Comparison of ENCODE assay signal across 8 mouse cellular contexts in genomic region chr5:41044465-41044864, GRCm38 (mm10).
A peak's percentile ranks its signal among the peaks of the same experiment; 100 is the strongest.
DNase-seq lines count a peak whose midpoint lies in the region; ATAC-seq and TF ChIP-seq lines count a peak whose summit lies in the region.

No protein-coding gene starts in this region.

- H3K9ac ChIP-seq in heart, postnatal 0 days (replicated peaks; ENCODE audit: low read depth, low read length) = no peak overlapping the region
- no peak overlapping the region for H3K9ac ChIP-seq in liver, embryonic 14.5 days (replicated peaks)
- no peak overlapping the region for H3K9ac ChIP-seq in neural tube, embryonic 15.5 days (replicated peaks)

- DNase-seq in ES-CJ7 (ENCODE audit: low read depth, low spot score) = peak; percentile 70
- peak; percentile 29 to 56 for DNase-seq in adrenal gland, adult 18-20 months (ENCODE audit: low spot score in 2 of 2)
- DNase-seq in embryo, embryonic 10.5 days (ENCODE audit: low spot score) = peak; percentile 86
- peak; percentile 53 for DNase-seq in heart, postnatal 0 days (ENCODE audit: low spot score)
- DNase-seq in kidney, postnatal 4 days = peak; percentile 79 to 80
- peak in 1 of 3 experiments; percentile 7 for DNase-seq in liver, embryonic 14.5 days (ENCODE audit: low read depth in 3 of 3, low spot score in 3 of 3)

- peak; percentile 68 for TF ChIP-seq CTCF in heart, postnatal 0 days (IDR thresholded peaks at IDR 0.05; ENCODE audit: low read depth)
- peak; percentile 57 for TF ChIP-seq CTCF in liver, embryonic 14.5 days (IDR thresholded peaks at IDR 0.05; ENCODE audit: low read depth)

- TF ChIP-seq EP300 in heart, postnatal 0 days (IDR thresholded peaks at IDR 0.05; ENCODE audit: low read depth) = no peak
- TF ChIP-seq EP300 in liver, embryonic 14.5 days (IDR thresholded peaks at IDR 0.05; ENCODE audit: low read depth) = no peak

- H3K36me3 ChIP-seq in heart, postnatal 0 days (replicated peaks; ENCODE audit: control insufficient read depth, insufficient read depth, low read length) = no peaks in the 10 kb centered on the region
- H3K36me3 ChIP-seq in liver, embryonic 14.5 days (replicated peaks; ENCODE audit: control insufficient read depth, insufficient read depth, low read depth) = no peaks in the 10 kb centered on the region
- H3K36me3 ChIP-seq in neural tube, embryonic 15.5 days = no peaks in the 10 kb centered on the region

- no peaks in the 10 kb centered on the region for H3K27me3 ChIP-seq in heart, postnatal 0 days (ENCODE audit: control insufficient read depth, insufficient read depth, low read length)
- H3K27me3 ChIP-seq in liver, embryonic 14.5 days (ENCODE audit: control insufficient read depth, insufficient read depth, low read length) = no peaks in the 10 kb centered on the region
- H3K27me3 ChIP-seq in neural tube, embryonic 15.5 days (replicated peaks) = no peaks in the 10 kb centered on the region

- H3K4me1 ChIP-seq in heart, postnatal 0 days (ENCODE audit: control insufficient read depth, insufficient read depth) = no peaks in the 10 kb centered on the region
- H3K4me1 ChIP-seq in liver, embryonic 14.5 days (replicated peaks; ENCODE audit: control insufficient read depth in 2 of 2, insufficient read depth in 2 of 2, low read length in 1 of 2) = no peaks in the 10 kb centered on the region
- H3K4me1 ChIP-seq in neural tube, embryonic 15.5 days = no peaks in the 10 kb centered on the region

- ATAC-seq in heart, postnatal 0 days (ENCODE audit: insufficient read depth, low read depth) = no peak; the same call in 1 of the 2 replicates
- no peak for ATAC-seq in liver, embryonic 14.5 days (ENCODE audit: insufficient read depth)
- peak; percentile 75 for ATAC-seq in neural tube, embryonic 15.5 days (ENCODE audit: low FRiP score)
- ATAC-seq in erythroblast, adult 5-6 weeks (replicated peaks; ENCODE audit: low FRiP score, poor library complexity, severe bottlenecking) = no peak

- no peak overlapping the region for H3K4me2 ChIP-seq in heart, postnatal 0 days (ENCODE audit: low read depth, low read length)
- H3K4me2 ChIP-seq in liver, embryonic 14.5 days (ENCODE audit: low read depth) = no peak overlapping the region
- H3K4me2 ChIP-seq in neural tube, embryonic 15.5 days = no peak overlapping the region

- H3K9me3 ChIP-seq in heart, postnatal 0 days (replicated peaks; ENCODE audit: control insufficient read depth, low read length) = no peaks in the 10 kb centered on the region
- H3K9me3 ChIP-seq in liver, embryonic 14.5 days (ENCODE audit: control insufficient read depth, low read length) = no peaks in the 10 kb centered on the region
- no peaks in the 10 kb centered on the region for H3K9me3 ChIP-seq in neural tube, embryonic 15.5 days (replicated peaks)

- no peak overlapping the region for H3K4me3 ChIP-seq in heart, postnatal 0 days (ENCODE audit: low read depth, low read length)
- H3K4me3 ChIP-seq in liver, embryonic 14.5 days (ENCODE audit: insufficient read depth in 1 of 2, low read depth in 2 of 2, low read length in 2 of 2) = no peak overlapping the region
- no peak overlapping the region for H3K4me3 ChIP-seq in neural tube, embryonic 15.5 days (replicated peaks)

- H3K27ac ChIP-seq in heart, postnatal 0 days (ENCODE audit: low read depth) = no peak overlapping the region
- no peak overlapping the region for H3K27ac ChIP-seq in liver, embryonic 14.5 days
- no peak overlapping the region for H3K27ac ChIP-seq in neural tube, embryonic 15.5 days (replicated peaks)
